Mouse (Mus musculus): ENCODE measurements at regions not wholly inside any gene's neighbourhood (a gene's known extent, or its start where the extent isn't known, plus 50 kb on each side); places are given as distances from the start of the nearest gene placed in this dataset.

DNA sequence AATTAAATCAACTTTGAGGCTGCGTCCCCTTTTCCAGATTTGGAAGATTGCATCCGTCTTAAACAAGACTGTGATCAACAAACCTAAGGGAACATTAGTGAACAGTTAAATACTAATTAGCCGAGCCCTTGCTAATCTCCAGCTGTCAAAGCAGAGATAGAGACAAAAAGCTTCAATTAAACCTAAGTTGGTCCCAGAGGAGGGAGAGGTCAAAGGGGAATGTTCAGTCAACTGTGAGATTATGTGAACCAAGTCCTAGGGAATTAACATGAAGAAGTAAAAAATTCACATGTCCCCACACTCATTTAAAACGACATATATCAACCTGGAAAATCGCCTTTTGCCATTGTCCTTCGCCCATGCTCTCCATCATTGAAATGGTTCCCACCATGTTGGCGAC, 59.7 kb upstream of the Tbx20 start:
- ATAC-seq (replicated peaks; ENCODE audit: poor library complexity) = no peak

DNA sequence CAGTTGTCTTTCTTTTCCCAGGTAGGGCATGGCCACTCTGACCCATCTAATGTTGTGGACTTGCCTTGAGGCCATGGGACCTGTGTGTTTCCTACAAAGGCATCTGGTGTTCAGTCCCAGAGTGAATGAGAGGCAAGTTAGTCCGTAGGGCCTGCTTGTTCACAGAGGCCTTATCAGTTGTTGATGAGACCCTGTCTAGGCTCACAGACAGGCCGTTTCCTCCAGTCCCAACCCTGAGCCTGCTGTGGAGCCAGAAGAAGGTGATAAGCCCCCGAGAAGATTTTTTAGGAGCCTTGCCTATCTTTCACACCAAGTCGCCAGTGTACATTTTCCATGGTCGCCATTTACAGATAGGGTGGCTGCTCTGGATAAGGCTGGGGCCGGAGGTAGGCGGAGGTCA, 74.1 kb upstream of the Tbx20 start:
- ATAC-seq (replicated peaks; ENCODE audit: poor library complexity) = no peak

DNA sequence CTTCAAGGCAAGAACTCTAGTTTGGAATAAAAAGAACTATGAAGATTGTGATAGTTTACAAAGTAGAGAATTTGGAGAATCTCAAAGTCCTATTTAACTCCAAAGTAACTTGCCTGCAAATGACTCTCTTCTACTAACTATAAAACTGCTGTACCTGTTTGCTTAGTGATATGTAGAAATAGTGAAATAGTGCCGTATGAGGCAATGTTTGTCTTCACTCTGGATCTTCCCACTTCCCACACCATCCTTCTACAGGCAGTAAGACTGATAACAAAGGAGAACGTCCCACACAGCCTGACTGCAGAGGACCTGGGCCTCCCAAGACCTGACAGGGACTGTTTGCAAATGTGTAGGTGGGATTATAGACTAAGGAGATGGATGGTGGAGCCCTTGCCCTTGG, 85.4 kb upstream of the Tbx20 start:
- ATAC-seq (replicated peaks; ENCODE audit: poor library complexity) = no peak

DNA sequence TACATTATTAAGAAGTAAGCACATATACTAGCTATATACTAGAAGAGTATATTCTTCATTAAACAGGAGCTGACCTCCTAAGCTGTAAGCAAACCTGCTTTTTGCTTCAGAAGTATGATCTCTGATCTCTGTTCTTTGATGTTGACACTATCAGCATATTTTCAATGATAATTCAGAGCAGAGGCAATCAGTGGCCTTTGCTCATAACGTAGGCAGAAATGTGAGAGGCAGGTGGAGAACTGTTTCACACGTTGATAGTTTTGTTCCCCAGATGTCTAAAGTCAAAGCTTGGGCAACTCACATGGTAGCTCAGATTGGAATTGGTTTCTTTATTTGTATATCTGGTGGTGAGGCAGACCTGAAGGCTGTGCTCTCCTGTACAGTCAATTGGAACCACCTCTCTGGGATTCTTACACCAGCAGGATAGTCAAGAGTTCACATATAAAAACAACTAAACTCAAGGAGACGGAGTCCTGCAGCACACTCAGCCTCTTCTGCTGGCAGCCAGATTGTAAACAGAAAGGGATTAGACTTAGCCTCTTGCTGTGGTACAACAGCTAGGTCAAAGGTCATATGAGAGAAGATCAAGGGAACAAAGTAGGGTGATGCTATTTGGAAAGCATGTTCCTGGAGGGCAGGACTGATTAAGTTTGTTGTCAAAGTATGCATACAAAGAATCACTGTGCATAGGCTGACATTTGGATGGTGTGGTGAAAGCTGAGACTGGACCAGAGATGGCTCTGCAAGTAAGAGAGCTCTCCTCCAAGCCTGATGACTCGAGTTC, 92.5 kb upstream of the Tbx20 start:
- no peak for ATAC-seq (replicated peaks; ENCODE audit: poor library complexity)

DNA sequence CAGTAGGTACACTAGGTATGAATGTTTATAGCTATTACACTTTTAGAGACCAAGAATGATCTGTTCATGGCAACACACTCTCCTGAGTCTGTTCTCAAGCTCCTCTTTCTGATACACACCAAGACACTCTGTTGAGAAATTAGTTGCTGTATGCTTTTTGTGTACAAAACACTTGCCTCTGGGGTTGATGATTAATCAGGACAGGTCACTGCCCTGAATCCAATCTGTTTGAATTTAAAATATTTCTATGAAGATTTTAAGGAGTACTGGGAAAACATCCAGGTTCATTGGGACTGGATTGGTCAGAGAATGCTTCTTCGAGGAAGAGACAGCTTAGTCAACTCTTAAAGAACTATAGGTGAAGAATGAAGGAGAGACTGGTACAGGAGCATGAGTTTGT, 94.6 kb upstream of the Tbx20 start:
- no peak for ATAC-seq (replicated peaks; ENCODE audit: poor library complexity)

DNA sequence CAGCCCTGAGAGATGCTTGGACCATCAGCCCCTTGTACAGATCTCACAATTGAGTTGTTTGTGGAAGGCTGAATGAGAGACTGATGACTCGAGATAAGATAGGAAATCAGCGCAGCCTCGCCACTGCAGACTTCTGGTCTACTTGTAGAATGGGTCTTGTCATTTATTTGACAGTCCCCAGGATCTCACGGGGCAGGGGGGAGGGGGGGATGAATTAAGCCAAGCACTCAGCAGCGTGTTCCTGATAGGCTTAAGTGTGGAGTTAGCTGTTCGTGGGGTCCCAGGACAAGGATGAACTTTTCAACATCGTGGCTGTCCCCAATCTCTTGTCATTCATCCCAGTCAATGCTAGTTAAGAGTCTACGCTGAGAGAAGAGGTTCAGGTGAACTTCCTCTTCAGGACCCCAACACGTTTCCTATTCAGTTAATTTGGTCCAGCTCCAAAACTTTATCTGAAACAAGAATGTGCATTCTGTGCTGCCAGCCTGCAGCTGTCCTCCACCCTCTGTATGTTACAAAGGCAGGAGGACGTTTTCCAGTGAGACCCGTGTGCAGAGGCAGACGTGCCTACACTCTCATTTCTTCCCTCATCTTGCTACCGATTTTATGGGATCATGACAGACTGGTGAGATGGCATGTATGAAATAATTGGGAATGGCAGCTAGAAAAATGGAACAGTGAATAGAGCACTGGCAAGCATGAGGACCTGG, 100.5 kb upstream of the Tbx20 start:
- ATAC-seq (replicated peaks; ENCODE audit: poor library complexity) = no peak

DNA sequence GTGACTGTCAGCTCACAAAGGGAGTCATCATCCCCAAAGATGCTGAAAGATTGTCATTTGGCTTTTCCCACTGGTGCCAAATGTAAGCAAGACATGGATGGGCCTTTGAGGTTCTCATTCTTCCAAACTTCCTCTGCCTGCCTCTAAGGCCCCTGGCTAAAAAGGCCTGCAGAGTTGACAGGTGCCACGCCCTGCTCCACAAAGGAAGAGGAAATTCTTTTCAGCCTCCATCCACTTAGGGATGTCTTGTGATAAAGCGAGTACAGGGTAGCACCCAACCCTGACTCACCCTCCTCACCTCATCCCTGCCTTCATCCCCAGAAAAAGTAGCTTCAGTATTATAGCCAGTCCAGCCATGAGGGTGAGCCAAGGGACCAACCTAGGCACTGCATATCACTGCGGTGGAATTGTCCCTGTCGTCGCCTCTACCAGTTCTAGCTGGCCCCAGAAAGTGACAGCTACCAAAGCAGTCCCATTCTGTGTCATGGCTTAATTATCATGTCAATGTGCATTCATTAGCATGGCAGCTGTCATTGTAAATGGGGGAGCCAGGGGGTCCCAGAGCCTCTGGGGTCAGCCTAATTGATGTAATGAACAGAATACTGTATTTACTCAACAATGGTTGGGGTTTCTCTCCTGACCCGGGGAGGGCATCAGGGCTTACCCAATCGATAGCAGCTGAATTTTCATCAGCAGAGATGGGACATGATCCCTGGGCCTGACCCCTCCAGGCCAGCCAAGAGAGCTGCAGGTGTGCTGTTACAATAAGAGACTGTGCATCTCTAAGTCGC, 104.5 kb upstream of the Tbx20 start:
- no peak for ATAC-seq (replicated peaks; ENCODE audit: poor library complexity)

DNA sequence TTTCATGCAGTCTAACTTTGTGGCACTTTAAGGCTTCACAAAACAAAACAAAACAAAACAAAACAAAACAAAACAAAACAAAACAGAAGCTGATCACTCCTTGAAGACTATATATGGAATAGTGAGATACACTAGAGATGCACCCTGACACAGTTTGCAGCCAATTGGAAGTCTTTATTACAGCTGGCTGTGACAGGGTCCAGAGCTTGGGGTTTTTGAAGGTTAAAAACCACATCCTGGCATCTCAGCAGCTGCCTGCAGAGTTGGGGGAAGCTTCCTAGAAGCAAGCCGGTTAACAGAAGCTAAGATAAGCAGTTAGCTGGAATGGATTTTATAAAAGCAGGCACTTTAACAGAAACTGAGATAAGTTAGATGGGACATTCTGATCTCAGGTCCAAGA, 105.6 kb upstream of the Tbx20 start:
- ATAC-seq (replicated peaks; ENCODE audit: poor library complexity) = no peak

DNA sequence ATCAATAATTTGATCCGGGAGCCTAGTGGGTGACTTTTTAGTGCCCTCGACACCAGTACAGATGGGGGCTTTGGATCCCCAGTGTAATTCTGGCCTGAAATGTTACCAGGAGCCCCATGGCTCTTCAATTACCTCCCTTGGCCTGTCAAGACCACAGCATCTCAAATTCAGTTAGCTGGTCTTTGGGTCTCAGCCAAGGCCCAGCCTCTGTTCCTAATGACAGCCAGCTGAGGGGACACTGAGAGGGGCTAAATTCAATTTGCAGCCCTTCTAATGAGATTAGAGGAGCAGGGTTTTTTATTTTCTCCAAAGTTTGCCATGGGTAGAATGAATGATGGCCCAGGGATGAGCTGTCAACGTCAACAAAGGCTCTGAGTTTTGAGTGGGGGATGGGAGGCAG, 109.9 kb upstream of the Tbx20 start:
- ATAC-seq (replicated peaks; ENCODE audit: poor library complexity) = no peak

DNA sequence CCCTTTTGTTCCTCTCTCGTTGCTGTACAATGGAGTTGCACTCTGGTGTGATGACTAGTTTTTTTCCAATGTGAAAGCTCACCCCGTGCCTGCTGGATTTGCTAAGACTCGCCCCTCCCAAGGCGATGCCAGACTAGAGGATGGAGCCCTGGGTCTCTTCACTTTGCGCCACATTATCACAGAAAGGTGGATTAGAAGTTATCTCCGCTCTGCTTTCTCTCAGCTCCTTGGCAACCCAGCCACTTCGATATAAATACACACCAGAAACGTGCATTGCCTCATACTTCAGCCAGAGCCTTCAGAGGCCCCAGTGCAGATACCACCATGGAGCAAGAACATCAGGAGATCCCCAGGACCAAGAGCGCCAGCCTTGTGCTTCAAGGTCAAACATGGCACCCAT, 114.2 kb upstream of the Tbx20 start:
- ATAC-seq (replicated peaks; ENCODE audit: poor library complexity) = no peak

DNA sequence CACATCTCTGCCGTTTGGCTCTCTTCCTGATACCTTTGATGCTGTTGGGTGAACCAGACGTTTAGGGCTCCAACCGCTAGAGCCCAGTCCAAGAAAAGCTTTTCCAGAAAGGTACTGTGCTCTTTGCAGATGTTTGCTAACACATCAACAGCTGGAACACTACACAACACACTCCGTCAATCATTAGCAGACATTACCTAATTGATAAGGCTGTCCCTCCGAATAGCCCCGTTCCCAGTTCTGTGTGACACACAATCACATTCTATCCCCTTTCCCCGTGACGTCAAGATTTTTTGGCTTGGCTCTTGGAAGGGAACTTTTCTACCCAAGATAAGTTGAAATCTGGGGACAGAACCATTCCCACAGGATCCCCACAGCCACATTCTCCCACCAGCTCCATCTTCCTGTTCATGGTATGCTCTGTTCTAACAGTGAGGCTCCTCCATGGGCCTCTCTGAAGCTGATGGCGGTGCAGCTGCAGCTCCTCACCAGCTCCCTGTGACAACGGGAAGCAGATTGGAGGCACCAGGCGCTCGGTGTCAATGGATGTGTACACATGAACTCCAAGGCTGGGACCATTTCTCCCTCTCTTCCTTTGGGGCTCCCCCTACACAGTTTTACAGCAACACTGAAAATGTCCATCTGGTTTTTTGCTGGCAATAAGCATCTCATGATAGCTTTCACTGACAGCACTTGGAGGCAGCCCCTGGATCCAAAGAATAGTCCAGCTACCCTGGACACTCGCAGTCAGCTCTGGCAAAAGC, 122.6 kb upstream of the Tbx20 start:
- ATAC-seq (replicated peaks; ENCODE audit: poor library complexity) = no peak

DNA sequence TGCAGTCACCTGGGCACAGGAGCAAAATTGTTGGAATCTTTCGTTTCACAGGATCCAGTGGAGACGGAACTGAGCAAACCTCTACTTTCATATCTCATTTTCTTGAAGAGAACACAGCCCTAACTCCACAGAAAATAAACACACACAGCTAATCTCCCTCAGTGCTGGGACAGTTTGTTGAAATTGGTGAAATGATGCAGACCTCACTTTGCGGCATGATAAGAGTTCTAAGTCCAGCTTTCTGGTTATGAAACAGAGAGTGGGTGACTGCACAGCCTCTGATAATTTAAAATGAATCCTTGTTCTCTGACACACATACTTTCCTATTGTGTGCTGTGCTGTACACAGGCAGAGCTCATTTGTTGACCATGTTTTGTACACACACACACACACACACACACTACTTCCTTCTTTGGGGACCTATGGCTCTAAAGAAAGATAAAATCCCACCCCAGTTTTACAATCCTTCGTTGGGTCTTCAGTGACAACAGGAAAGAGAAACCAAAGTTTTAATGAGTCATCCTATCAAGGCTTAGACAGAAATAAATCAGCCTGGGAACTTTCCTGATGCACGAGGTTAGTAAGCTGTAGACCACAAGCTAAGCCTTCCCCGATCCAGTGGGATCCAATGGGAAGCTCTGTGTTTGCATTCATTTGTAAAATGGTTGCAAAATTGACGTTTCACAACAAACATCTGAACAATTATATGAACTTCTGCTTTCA, 125.3 kb upstream of the Tbx20 start:
- ATAC-seq (replicated peaks; ENCODE audit: poor library complexity) = peak; percentile 23; the same call in 1 of the 2 replicates

DNA sequence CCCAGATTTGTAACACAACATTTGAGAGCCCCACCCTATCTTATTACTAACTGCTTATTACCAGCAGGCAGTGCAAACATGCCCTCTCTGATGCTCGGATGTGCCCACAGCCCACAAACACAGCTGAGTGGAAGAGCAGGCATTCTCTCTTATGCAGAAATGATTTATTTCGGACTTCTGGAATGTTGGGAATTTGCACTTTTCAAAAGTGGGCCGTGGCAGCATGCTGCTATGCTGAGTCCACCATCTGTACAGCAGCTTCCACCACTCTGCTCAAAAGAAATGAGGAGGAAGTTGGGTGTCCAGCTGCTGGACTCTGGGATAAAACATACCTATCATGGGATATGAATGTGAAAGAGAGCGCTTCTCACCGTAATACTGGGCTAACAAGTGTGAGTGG, 129.6 kb upstream of the Tbx20 start:
- ATAC-seq (replicated peaks; ENCODE audit: poor library complexity) = no peak

DNA sequence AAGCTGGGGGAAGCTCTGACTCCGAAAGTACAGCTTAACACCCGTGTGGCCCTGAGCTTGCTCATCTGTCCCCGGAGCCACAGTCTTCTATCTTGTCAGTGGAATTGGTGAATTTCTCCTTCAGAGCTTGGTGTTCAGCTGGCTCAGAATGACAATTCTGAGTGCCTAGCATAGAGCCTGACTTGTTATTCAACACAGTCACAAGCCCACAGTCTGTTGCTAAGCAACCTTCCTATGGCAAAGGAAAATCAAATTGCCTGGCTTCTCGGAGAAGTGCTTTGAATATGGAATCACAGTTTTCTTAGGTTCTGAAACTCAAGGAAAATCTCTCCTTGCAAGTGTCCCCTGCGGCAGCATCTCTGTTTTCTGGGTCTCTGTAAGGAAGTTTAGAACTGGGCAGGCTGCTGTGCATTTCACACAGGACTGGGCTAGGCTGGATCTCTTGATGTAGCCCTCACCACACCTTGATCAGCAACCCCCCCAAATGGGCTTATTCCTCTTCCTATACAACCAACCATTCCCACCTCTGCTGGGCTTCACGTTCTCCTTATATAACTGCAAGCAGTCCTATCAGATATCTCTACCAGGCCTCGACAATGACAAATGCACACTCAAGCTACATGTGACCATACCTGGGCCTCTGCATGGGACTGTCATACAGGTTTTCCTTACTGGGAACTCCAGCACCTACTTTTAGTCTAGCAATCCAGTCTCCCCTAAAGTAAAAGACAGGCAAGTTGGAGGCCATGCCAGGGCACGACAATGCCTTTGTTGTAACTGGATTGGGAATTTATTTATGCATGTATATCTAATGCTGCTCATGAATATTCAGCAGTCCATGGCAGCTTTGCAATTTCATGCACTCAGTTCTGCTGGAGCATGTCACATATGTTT, 135.2 kb upstream of the Tbx20 start:
- ATAC-seq (replicated peaks; ENCODE audit: poor library complexity) = no peak

DNA sequence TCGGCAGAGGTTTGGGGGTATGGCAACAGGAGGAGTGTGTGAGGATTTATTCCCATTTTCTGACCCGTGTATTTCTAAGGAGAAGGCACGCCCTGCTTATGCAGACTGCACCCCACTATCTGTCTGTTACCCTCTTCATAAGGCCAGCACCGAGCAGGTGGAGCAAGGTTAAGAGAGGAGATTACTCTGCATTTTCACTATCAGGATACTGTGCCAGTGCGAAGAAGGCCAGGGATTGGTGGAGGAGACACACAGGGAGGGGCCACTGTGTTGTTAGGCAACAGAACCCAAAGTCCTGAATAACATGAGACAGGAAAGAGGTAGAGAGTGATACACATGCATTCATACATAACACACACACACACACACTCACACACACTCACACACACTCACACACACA, 136.6 kb upstream of the Tbx20 start:
- no peak for ATAC-seq (replicated peaks; ENCODE audit: poor library complexity)

DNA sequence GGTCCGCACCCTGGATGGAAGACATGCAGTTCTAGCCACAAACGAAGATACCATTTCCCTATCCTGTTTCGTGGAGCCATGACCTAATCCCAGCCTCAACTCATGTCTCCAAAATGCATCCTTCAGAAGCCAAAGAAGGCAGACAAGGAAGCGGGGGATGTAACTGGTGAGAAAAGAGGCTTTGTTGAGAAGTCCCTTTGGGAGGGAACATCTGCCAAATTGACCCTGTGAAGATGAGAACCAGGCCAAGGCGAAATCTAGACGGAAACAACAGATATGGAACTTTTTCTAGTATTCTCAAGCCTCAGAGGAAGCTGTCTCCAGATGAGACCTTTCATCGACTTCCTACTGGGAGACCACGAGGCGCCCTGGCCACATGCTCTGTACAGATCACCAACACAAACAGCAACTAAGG, 145.9 kb upstream of the Tbx20 start:
- ATAC-seq (replicated peaks; ENCODE audit: poor library complexity) = no peak

DNA sequence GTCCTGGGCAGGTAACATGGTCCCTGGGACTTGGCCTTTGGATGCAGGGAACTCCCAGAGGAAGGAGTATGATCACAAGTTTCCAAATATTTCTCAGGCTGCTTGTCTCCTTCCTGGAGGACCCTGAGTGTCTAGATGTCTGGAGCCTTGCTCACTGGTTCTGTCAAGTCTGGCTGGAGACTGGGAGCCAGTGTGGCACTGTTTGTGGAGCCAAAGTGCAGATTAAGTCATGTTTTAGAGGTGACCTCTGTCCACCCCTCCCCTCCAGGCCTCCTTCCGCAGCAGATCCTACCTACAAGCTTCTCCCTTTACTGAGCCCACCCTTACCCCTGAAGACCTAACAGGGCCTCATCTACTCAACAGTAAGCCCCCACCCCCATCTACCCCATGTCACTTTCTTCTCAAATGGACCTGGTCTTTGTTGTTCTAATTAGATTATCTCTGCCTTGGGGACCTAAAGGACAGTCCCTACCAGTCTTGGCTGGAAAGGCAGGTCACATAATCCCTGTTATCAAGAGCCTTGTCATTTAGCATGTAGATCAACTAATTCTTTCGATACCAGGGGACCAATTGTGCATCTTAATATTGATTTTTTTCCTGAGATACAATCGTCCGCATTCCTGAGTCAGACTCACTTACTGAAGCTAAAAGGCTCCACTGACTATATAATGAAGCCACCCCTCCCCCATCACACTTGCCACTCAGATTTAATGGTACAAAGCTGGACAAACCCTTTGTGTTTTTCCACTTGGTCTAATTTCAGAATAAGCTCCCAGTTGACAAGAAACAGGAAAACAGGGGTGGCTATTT, 148.2 kb upstream of the Tbx20 start:
- no peak for ATAC-seq (replicated peaks; ENCODE audit: poor library complexity)

DNA sequence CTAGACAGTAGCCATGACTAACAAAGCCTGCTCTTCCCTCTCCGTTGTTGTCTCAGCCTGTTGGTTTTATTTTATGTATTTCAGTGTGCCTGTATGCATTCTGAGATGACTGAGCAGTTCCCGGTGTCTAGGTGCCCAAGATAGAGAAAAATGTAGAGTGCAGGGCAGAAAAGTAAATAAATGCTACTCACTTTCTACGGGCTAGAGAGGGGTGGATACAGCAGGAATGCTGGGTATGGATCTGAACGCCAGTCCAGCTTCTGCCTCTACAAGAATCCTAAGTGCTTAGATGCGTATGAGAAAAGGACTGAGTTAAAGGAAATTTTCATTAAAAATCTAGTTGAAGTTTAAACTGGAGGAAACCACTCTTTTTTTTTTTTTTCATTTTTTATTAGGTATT, 149.4 kb upstream of the Tbx20 start:
- no peak for ATAC-seq (replicated peaks; ENCODE audit: poor library complexity)

DNA sequence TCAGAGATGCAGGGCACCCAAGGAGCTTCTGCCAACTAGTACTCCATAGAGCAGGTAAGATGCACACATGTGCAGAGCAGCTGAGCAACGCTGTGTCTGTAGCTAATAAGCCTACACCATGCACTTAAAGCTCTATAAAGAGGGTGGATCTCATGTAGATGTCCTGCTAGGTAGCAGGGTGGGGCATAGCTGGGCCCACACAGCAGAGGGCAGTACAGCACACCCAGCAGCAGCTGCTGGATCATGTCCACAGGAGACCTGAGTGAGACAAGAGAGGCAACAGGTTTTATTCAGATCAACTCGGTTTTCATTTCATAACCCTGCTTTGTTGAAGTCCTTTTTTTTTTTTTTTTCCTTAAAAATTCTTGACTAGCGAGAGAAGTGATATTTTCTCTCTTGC, 151.5 kb upstream of the Gm10181 start:
- 0 out of 2 replicates have a peak, but pooled peaks have one; percentile 46 for ATAC-seq (replicated peaks; ENCODE audit: poor library complexity)

Measured in megakaryocyte progenitor cell, adult 5-6 weeks (primary cell).